Comparison of ENCODE assay signal across 8 mouse cellular contexts in genomic region chr11:54862621-54863520, GRCm38 (mm10). TPM values are rescaled to one million over a fixed set of nuclear protein-coding genes. Genes with fewer than 3 reads are reported as not detected.
A peak's percentile ranks its signal among the peaks of the same experiment; 100 is the strongest.
DNase-seq lines count a peak whose midpoint lies in the region; ATAC-seq and TF ChIP-seq lines count a peak whose summit lies in the region.

No protein-coding gene starts in this region.

- peak; percentile 68; the same call in 1 of the 2 replicates for TF ChIP-seq CTCF in G1E (IDR thresholded peaks at IDR 0.05; ENCODE audit: low read depth, low read length)
- TF ChIP-seq CTCF in cerebellum, adult 2 months (IDR thresholded peaks at IDR 0.05; ENCODE audit: borderline replicate concordance, insufficient read depth, low read depth, low read length), result peak; percentile 83

- 45% methylated on average over 10 of the region's 10 CpGs for WGBS in kidney, embryonic 15.5 days
- WGBS in cerebellum, adult 2 months, result 37% methylated on average over 10 of the region's 10 CpGs

- TF ChIP-seq POLR2A in cerebellum, adult 2 months (IDR thresholded peaks at IDR 0.05; ENCODE audit: borderline replicate concordance, insufficient read depth, low read length), result no peak

- H3K9ac ChIP-seq in kidney, embryonic 15.5 days, result no peak overlapping the region

- intact Hi-C loops in heart, postnatal 36 days (cut with DNase I), result loop anchor here (1.0 to 10.0 kb wide), 3 partner anchors 160 to 338 kb away; partner anchors contain the start of gene Rapgef6
- intact Hi-C loops in left cerebral cortex, postnatal 36 days (cut with DNase I), result loop anchor here (1.0 to 10.0 kb wide), 2 partner anchors 160 to 558 kb away; partner anchors contain the start of gene Acsl6

- peak; percentile 44 for DNase-seq in kidney, adult 11 months
- DNase-seq in G1E (ENCODE audit: low spot score), result no peak
- DNase-seq in cerebellum, adult 2 months, result peak; percentile 62 to 67
- DNase-seq in heart, postnatal 36 days, result peak; percentile 61 to 65
- DNase-seq in left cerebral cortex, postnatal 36 days (ENCODE audit: low spot score in 2 of 2), result peak; percentile 52 to 59
- peak; percentile 59 for DNase-seq in naive thymus-derived CD4-positive, alpha-beta T cell, adult 2 months (ENCODE audit: low read depth)

- peaks cover 35% of the 10 kb centered on the region for H3K4me1 ChIP-seq in kidney, embryonic 15.5 days
- peaks cover 49% of the 10 kb centered on the region for H3K4me1 ChIP-seq in G1E (ENCODE audit: insufficient read depth, low read depth, low read length)
- no peaks in the 10 kb centered on the region; the same call in 1 of the 2 replicates for H3K4me1 ChIP-seq in cerebellum, adult 2 months (ENCODE audit: control insufficient read depth, insufficient read depth, low read length)

- H3K4me2 ChIP-seq in kidney, embryonic 15.5 days, result no peak overlapping the region

- H3K9me3 ChIP-seq in kidney, embryonic 15.5 days (replicated peaks), result no peaks in the 10 kb centered on the region
- no peaks in the 10 kb centered on the region for H3K9me3 ChIP-seq in G1E (replicated peaks)

- H3K27ac ChIP-seq in kidney, embryonic 15.5 days, result no peak overlapping the region
- no peak overlapping the region for H3K27ac ChIP-seq in cerebellum, adult 2 months (ENCODE audit: insufficient read depth, low read length)

- no peaks in the 10 kb centered on the region for H3K36me3 ChIP-seq in kidney, embryonic 15.5 days
- H3K36me3 ChIP-seq in G1E (replicated peaks), result peaks cover under 1% of the 10 kb centered on the region

- no peaks in the 10 kb centered on the region for H3K27me3 ChIP-seq in kidney, embryonic 15.5 days
- no peaks in the 10 kb centered on the region for H3K27me3 ChIP-seq in G1E (ENCODE audit: insufficient read depth, low read length)
- H3K27me3 ChIP-seq in cerebellum, adult 2 months (ENCODE audit: control insufficient read depth, insufficient read depth, low read length), result no peaks in the 10 kb centered on the region

- H3K4me3 ChIP-seq in kidney, embryonic 15.5 days (replicated peaks), result no peak overlapping the region
- H3K4me3 ChIP-seq in G1E (ENCODE audit: low read depth, low read length), result no peak overlapping the region
- no peak overlapping the region for H3K4me3 ChIP-seq in cerebellum, adult 2 months (replicated peaks; ENCODE audit: insufficient read depth, low read depth, low read length)

- no peak for ATAC-seq in kidney, embryonic 15.5 days (replicated peaks; ENCODE audit: low FRiP score)
- no peak for ATAC-seq in G1E (ENCODE audit: extremely low read depth, insufficient number of reproducible peaks, low FRiP score, poor library complexity, severe bottlenecking)
- ATAC-seq in megakaryocyte-erythroid progenitor cell, adult 5-6 weeks (replicated peaks; ENCODE audit: low FRiP score, low TSS enrichment, poor library complexity, severe bottlenecking), result no peak

RNA-seq across cellular contexts. Expression of gene Lyrm7, which starts 2.2 kb away (rescaled TPM):
- 5.3 and 8.6 TPM in 2 replicates for polyA plus RNA-seq in kidney, embryonic 15.5 days (2015; fragmentation: Nextera tagmentation; extraction: Ambion mirVana)
- 8.3 and 9.9 TPM in 2 replicates for total RNA-seq in G1E (2014; fragmentation: Nextera tagmentation)
- total RNA-seq in G1E (2017), result 0.23 and 2.5 TPM in 2 replicates
- polyA plus RNA-seq in G1E (2012), result 0.21 and 0.51 TPM in 2 replicates
- polyA plus RNA-seq in cerebellum, adult 2 months (2012; rRNA removed), result 18.8 and 24.3 TPM in 2 replicates
- 10 to 100 TPM; 37.9 to 39.0 TPM for total RNA-seq in heart, postnatal 36 days (2021)
- total RNA-seq in left cerebral cortex, postnatal 36 days (2021), result 10 to 100 TPM; 29.0 to 32.0 TPM
- total RNA-seq in megakaryocyte-erythroid progenitor cell, adult 5-6 weeks (2014; fragmentation: Nextera tagmentation), result 6.1 and 11.0 TPM in 2 replicates
- 1.9 and 11.9 TPM in 2 replicates for total RNA-seq in megakaryocyte-erythroid progenitor cell, adult 5-6 weeks (2017)

RNA-seq across cellular contexts. Expression of gene Hint1, which starts 3.3 kb away (rescaled TPM):
- 683 and 778 TPM in 2 replicates for polyA plus RNA-seq in kidney, embryonic 15.5 days (2015; fragmentation: Nextera tagmentation; extraction: Ambion mirVana)
- total RNA-seq in G1E (2014; fragmentation: Nextera tagmentation), result 132 and 141 TPM in 2 replicates
- total RNA-seq in G1E (2017), result 406 and 564 TPM in 2 replicates
- polyA plus RNA-seq in G1E (2012), result 1,038 and 1,134 TPM in 2 replicates
- 786 and 797 TPM in 2 replicates for polyA plus RNA-seq in cerebellum, adult 2 months (2012; rRNA removed)
- 100 to 1,000 TPM; 292 to 340 TPM for total RNA-seq in heart, postnatal 36 days (2021)
- total RNA-seq in left cerebral cortex, postnatal 36 days (2021), result 100 to 1,000 TPM; 231 to 246 TPM
- total RNA-seq in megakaryocyte-erythroid progenitor cell, adult 5-6 weeks (2014; fragmentation: Nextera tagmentation), result 531 and 641 TPM in 2 replicates
- 368 and 454 TPM in 2 replicates for total RNA-seq in megakaryocyte-erythroid progenitor cell, adult 5-6 weeks (2017)

RNA-seq across cellular contexts. Expression of gene Gpx3, which starts 39.4 kb away (rescaled TPM):
- polyA plus RNA-seq in kidney, embryonic 15.5 days (2015; fragmentation: Nextera tagmentation; extraction: Ambion mirVana), result 156 and 157 TPM in 2 replicates
- total RNA-seq in G1E (2014; fragmentation: Nextera tagmentation) (not detected in 2 replicates), G1E (2017) (not detected in 2 replicates)
- polyA plus RNA-seq in G1E (2012), result not detected in 2 replicates
- 14.2 and 15.5 TPM in 2 replicates for polyA plus RNA-seq in cerebellum, adult 2 months (2012; rRNA removed)
- 100 to 1,000 TPM; 189 to 218 TPM for total RNA-seq in heart, postnatal 36 days (2021)
- 1 to 10 TPM; 7.9 to 8.9 TPM for total RNA-seq in left cerebral cortex, postnatal 36 days (2021)
- 3.2 TPM in 1 of 2 replicates, not detected in the other for total RNA-seq in megakaryocyte-erythroid progenitor cell, adult 5-6 weeks (2014; fragmentation: Nextera tagmentation)
- not detected in 2 replicates for total RNA-seq in megakaryocyte-erythroid progenitor cell, adult 5-6 weeks (2017)

Comparison
In these comparisons a context has a peak if more than half of its experiments do, and no peak if none do; other contexts are left out.
1. RNA of gene Gpx3, which starts 39.4 kb away (total RNA-seq): 189 to 218 TPM in heart, postnatal 36 days; 7.9 to 8.9 TPM in left cerebral cortex, postnatal 36 days, not detected in G1E and 3.2 TPM in megakaryocyte-erythroid progenitor cell, adult 5-6 weeks; every median in the first group is over 10 times any median in the second.